Mouse (Mus musculus) heart, adult 2 months (tissue): Measurements from ENCODE around the gene Tubg2. TPM values are rescaled to one million over a fixed set of nuclear protein-coding genes. Genes with fewer than 3 reads are reported as not detected.

ENCODE experiments used
- DNase-seq, 2 experiments: peaks; one replicate each; pipeline ENCODE4 v3.0.0; 2021
- H3K27ac ChIP-seq: fragments of 200-600 bp; 2 replicates; pipeline ENCODE4 v1.8.1; 2022
- H3K27me3 ChIP-seq: fragments of 200-500 bp; 2 replicates; pipeline ENCODE4 v1.6.1; 2012; ENCODE audit warnings: mild to moderate bottlenecking, low read length, inconsistent platforms, mixed read lengths; ENCODE audit not compliant: control insufficient read depth, insufficient read depth
- H3K36me3 ChIP-seq: fragments of 200-500 bp; 2 replicates; pipeline ENCODE4 v1.6.1; 2012; ENCODE audit warnings: low read length, inconsistent platforms; ENCODE audit not compliant: control insufficient read depth, insufficient read depth
- H3K4me1 ChIP-seq: fragments of 200-500 bp; 2 replicates; pipeline ENCODE4 v1.6.1; 2011; ENCODE audit warnings: low read length; ENCODE audit not compliant: control insufficient read depth, insufficient read depth
- H3K4me3 ChIP-seq: fragments of 200-600 bp; 2 replicates; pipeline ENCODE4 v1.8.1; 2022
- H3K79me2 ChIP-seq: fragments of 200-500 bp; replicated peaks from 2 replicates; pipeline ENCODE4 v1.6.1; 2012; ENCODE audit warnings: mild to moderate bottlenecking, inconsistent platforms, low read length, moderate library complexity, mixed read lengths; ENCODE audit not compliant: control insufficient read depth, insufficient read depth
- H3K9ac ChIP-seq: fragments of 200-500 bp; 2 replicates; pipeline ENCODE4 v1.6.1; 2012; ENCODE audit warnings: low read depth, mild to moderate bottlenecking, control low read depth, inconsistent platforms, low read length, mixed read lengths
- CTCF ChIP-seq: fragments of 200-600 bp; IDR thresholded peaks from 2 replicates; pipeline ENCODE4 v1.8.1; 2022; ENCODE audit warnings: antibody characterized with exemption, mild to moderate bottlenecking, moderate library complexity
- EP300 ChIP-seq: fragments of 200-500 bp; IDR thresholded peaks from 2 replicates; pipeline ENCODE4 v1.6.1; 2011; ENCODE audit warnings: low read depth, low read length, control low read depth; ENCODE audit not compliant: insufficient read depth
- POLR2A ChIP-seq: fragments of 200-500 bp; IDR thresholded peaks from 2 replicates; pipeline ENCODE4 v1.6.1; 2011; ENCODE audit warnings: mild to moderate bottlenecking, low read depth, low read length, control low read depth; ENCODE audit not compliant: insufficient read depth
- WGBS: fragments of 180-500 bp; shearing (Covaris S2); methylation state at CpG from one replicate; pipeline ENCODE4 v1.1.7; 2018; 5-methylcytosine and 5-hydroxymethylcytosine counted together
- intact Hi-C: fragments of 180-260 bp; cut with DNase I; formaldehyde crosslinking; loops from one replicate; pipeline ENCODE4 v1.15.1; 2025
- microRNA-seq, 2 experiments: library from miRNA; unstranded; fragments of <30 nt; microRNA quantifications; one replicate each; pipeline ENCODE4 v1.2.0; 2021
- polyA plus RNA-seq: library from polyadenylated mRNA; depleted of rRNA; stranded (reverse); fragments of >200 nt; gene quantifications from 2 replicates; pipeline ENCODE4 v1.2.3, GENCODE M21; 2012; rRNA removed
- total RNA-seq, 2 experiments: library from RNA; stranded (reverse); gene quantifications; 2 replicates each; pipeline ENCODE4 v1.2.3; 2021

Tubg2 gene
- total and polyA plus RNA-seq, 3 experiments = 2.9 to 3.5 (median 3.5) TPM

DNA sequence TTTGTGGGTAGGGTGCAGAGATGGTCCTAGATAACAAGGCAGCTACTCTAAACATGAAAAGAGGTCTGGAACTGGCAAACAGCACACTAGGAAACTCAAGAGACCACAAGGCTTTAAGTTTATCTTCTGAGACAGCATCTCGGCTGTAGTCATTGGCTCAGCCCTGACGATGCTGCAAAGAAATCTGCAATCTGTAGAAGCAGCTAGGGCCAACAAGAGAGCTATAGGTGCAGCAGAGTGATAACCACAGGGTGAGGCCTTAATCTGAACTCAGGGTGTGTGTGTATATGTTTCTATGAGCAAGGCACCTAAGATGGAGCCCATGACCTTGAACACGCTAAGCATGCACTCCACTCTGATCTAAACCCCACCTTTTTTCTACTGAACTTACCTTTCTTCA, 43.8 kb downstream of the Tubg2 start:
- Histone ChIP-seq H3K36me3 (no peaks in the 10 kb centered on the region), H3K27me3 (no peaks in the 10 kb centered on the region), H3K79me2 (no peaks in the 10 kb centered on the region), H3K4me1 (peaks cover 7% of the 10 kb centered on the region), H3K4me3 (no peak overlapping the region), H3K27ac (no peak overlapping the region), H3K9ac (no peak overlapping the region)
- 95% methylated on average over 3 of the region's 3 CpGs for WGBS
- intact Hi-C loops = no loop called here
- TF ChIP-seq CTCF = no peak
- DNase-seq = no peak

DNA sequence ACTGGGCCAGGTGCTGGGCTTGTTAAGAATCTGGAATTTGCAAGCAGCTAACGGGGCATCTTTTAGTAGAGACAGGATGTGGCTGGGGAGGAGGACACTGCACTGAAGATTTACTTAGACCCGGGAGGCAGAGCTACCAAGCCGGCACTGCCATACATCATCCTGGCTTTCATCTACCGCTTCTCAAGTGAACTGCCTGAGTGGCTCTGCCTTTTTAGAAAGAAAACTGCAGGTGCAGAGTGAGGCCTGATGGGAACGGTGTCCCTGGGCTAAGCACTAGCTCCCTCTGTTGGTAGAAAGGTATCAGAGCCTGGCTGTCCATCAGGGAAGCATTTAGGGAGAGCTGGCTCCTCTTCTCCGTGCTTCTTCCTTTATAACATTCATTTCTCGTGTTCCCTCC, 45.3 kb downstream of the Tubg2 start:
- H3K27me3 ChIP-seq = no peaks in the 10 kb centered on the region
- H3K4me3 ChIP-seq = no peak overlapping the region
- intact Hi-C loops = no loop called here
- peaks cover under 1% of the 10 kb centered on the region for H3K4me1 ChIP-seq
- no peaks in the 10 kb centered on the region; the same call in 1 of the 2 replicates for H3K36me3 ChIP-seq
- no peak overlapping the region for H3K27ac ChIP-seq
- H3K79me2 ChIP-seq = no peaks in the 10 kb centered on the region
- no peak for TF ChIP-seq EP300
- TF ChIP-seq POLR2A = no peak
- peak; percentile 87 for TF ChIP-seq CTCF
- 30% methylated on average over 7 of the region's 7 CpGs for WGBS
- no peak overlapping the region for H3K9ac ChIP-seq
- DNase-seq = no peak

Small RNA genes within 50 kb of the gene (microRNA-seq; reads per million reads assigned to microRNA genes)
- gene Gm27626 = 0 to 0.77 reads per million in 2 experiments

Other genes with a start within 250 kb of the Tubg2 start
- 10 to 100 TPM; 93.0 to 94.7 TPM for gene Stat3, start 216.4 kb upstream of the Tubg2 start, total RNA-seq
- gene Stat3, start 216.4 kb upstream of the Tubg2 start, polyA plus RNA-seq = 85.8 and 134 TPM in 2 replicates
- gene Cavin1, start 185.0 kb upstream of the Tubg2 start, total RNA-seq = 100 to 1,000 TPM; 219 to 225 TPM
- 114 and 135 TPM in 2 replicates for gene Cavin1, start 185.0 kb upstream of the Tubg2 start, polyA plus RNA-seq
- gene Atp6v0a1, start 146.5 kb upstream of the Tubg2 start, total RNA-seq = 10 to 100 TPM; 89.6 to 92.6 TPM
- gene Atp6v0a1, start 146.5 kb upstream of the Tubg2 start, polyA plus RNA-seq = 77.4 and 85.9 TPM in 2 replicates
- 1 to 10 TPM; 7.4 to 8.3 TPM for gene Naglu, start 85.9 kb upstream of the Tubg2 start, total RNA-seq
- gene Naglu, start 85.9 kb upstream of the Tubg2 start, polyA plus RNA-seq = 11.0 and 14.3 TPM in 2 replicates
- gene Hsd17b1, start 77.5 kb upstream of the Tubg2 start, total RNA-seq = under 1 TPM; 0.47 to 0.70 TPM
- gene Hsd17b1, start 77.5 kb upstream of the Tubg2 start, polyA plus RNA-seq = 0.32 and 0.55 TPM in 2 replicates
- 10 to 100 TPM; 15.8 to 17.5 TPM for gene Coasy, start 73.3 kb upstream of the Tubg2 start, total RNA-seq
- gene Coasy, start 73.3 kb upstream of the Tubg2 start, polyA plus RNA-seq = 22.1 and 24.6 TPM in 2 replicates
- 10 to 100 TPM; 18.1 to 21.3 TPM for gene Mlx, start 68.6 kb upstream of the Tubg2 start, total RNA-seq
- 23.0 and 45.2 TPM in 2 replicates for gene Mlx, start 68.6 kb upstream of the Tubg2 start, polyA plus RNA-seq
- gene Psmc3ip, start 60.5 kb upstream of the Tubg2 start, total RNA-seq = 1 to 10 TPM; 1.6 to 2.7 TPM
- 1.1 and 1.3 TPM in 2 replicates for gene Psmc3ip, start 60.5 kb upstream of the Tubg2 start, polyA plus RNA-seq
- gene Retreg3, start 36.0 kb upstream of the Tubg2 start, total RNA-seq = 10 to 100 TPM; 28.5 to 31.0 TPM
- 31.8 and 53.1 TPM in 2 replicates for gene Retreg3, start 36.0 kb upstream of the Tubg2 start, polyA plus RNA-seq
- gene Tubg1, start 36.0 kb upstream of the Tubg2 start, total RNA-seq = 10 to 100 TPM; 22.7 to 23.6 TPM
- gene Tubg1, start 36.0 kb upstream of the Tubg2 start, polyA plus RNA-seq = 14.2 and 17.2 TPM in 2 replicates
- gene Cntnap1, start 14.6 kb downstream of the Tubg2 start, total RNA-seq = 1 to 10 TPM; 1.3 to 1.5 TPM
- gene Cntnap1, start 14.6 kb downstream of the Tubg2 start, polyA plus RNA-seq = 3.1 and 4.0 TPM in 2 replicates
- 10 to 100 TPM; 14.3 to 28.1 TPM for gene Plekhh3, start 15.4 kb downstream of the Tubg2 start, total RNA-seq
- 24.4 and 26.7 TPM in 2 replicates for gene Plekhh3, start 15.4 kb downstream of the Tubg2 start, polyA plus RNA-seq
- not detected for gene Ccr10, start 19.5 kb downstream of the Tubg2 start, total RNA-seq
- gene Ccr10, start 19.5 kb downstream of the Tubg2 start, polyA plus RNA-seq = 0.14 TPM in 1 of 2 replicates, not detected in the other
- 10 to 100 TPM; 29.8 to 31.4 TPM for gene Ezh1, start 70.6 kb downstream of the Tubg2 start, total RNA-seq
- 26.1 and 34.1 TPM in 2 replicates for gene Ezh1, start 70.6 kb downstream of the Tubg2 start, polyA plus RNA-seq
- 10 to 100 TPM; 89.1 to 90.3 TPM for gene Ramp2, start 90.1 kb downstream of the Tubg2 start, total RNA-seq
- 130 and 172 TPM in 2 replicates for gene Ramp2, start 90.1 kb downstream of the Tubg2 start, polyA plus RNA-seq
- 10 to 100 TPM; 82.5 to 90.1 TPM for gene Vps25, start 97.8 kb downstream of the Tubg2 start, total RNA-seq
- 83.2 and 96.8 TPM in 2 replicates for gene Vps25, start 97.8 kb downstream of the Tubg2 start, polyA plus RNA-seq
- 10 to 100 TPM in 1 of 2 experiments, 1 to 10 TPM in 1; 9.2 to 12.6 TPM for gene Wnk4, start 104.7 kb downstream of the Tubg2 start, total RNA-seq
- gene Wnk4, start 104.7 kb downstream of the Tubg2 start, polyA plus RNA-seq = 12.1 and 13.9 TPM in 2 replicates
- under 1 TPM; 0.23 to 0.36 TPM for gene Cntd1, start 123.1 kb downstream of the Tubg2 start, total RNA-seq
- gene Cntd1, start 123.1 kb downstream of the Tubg2 start, polyA plus RNA-seq = 0.06 and 0.12 TPM in 2 replicates
- 100 to 1,000 TPM in 1 of 2 experiments, 10 to 100 TPM in 1; 88.4 to 101 TPM for gene Coa3, start 123.2 kb downstream of the Tubg2 start, total RNA-seq
- 153 and 302 TPM in 2 replicates for gene Coa3, start 123.2 kb downstream of the Tubg2 start, polyA plus RNA-seq
- 10 to 100 TPM; 86.3 to 86.5 TPM for gene Becn1, start 146.4 kb downstream of the Tubg2 start, total RNA-seq
- gene Becn1, start 146.4 kb downstream of the Tubg2 start, polyA plus RNA-seq = 36.1 and 43.7 TPM in 2 replicates
- 100 to 1,000 TPM in 1 of 2 experiments, 10 to 100 TPM in 1; 81.9 to 112 TPM for gene Psme3, start 160.3 kb downstream of the Tubg2 start, total RNA-seq
- gene Psme3, start 160.3 kb downstream of the Tubg2 start, polyA plus RNA-seq = 55.5 and 69.1 TPM in 2 replicates
- 1 to 10 TPM; 1.6 to 2.2 TPM for gene Aoc2, start 169.2 kb downstream of the Tubg2 start, total RNA-seq
- 1.9 and 2.3 TPM in 2 replicates for gene Aoc2, start 169.2 kb downstream of the Tubg2 start, polyA plus RNA-seq
- 10 to 100 TPM; 11.5 to 13.3 TPM for gene Aoc3, start 174.7 kb downstream of the Tubg2 start, total RNA-seq
- gene Aoc3, start 174.7 kb downstream of the Tubg2 start, polyA plus RNA-seq = 21.8 and 22.0 TPM in 2 replicates
- gene G6pc, start 211.7 kb downstream of the Tubg2 start, total RNA-seq = not detected
- 0.15 TPM in 1 of 2 replicates, not detected in the other for gene G6pc, start 211.7 kb downstream of the Tubg2 start, polyA plus RNA-seq